Mouse (Mus musculus) forebrain, postnatal 0 days (tissue): ENCODE measurements at regions not wholly inside any gene's neighbourhood (a gene's known extent, or its start where the extent isn't known, plus 50 kb on each side); places are given as distances from the start of the nearest gene placed in this dataset.

ENCODE experiments used
- ATAC-seq: fragments of 200-750 bp; cut with Nextera tagmentation; 2 replicates; pipeline ENCODE4 v1.8.0; 2017; ENCODE audit warnings: mild to moderate bottlenecking, moderate library complexity
- DNase-seq: peaks from one replicate; pipeline ENCODE4 v3.0.0-alpha.2; 2015
- H3K27ac ChIP-seq: fragments of 300-500 bp; sonication (generic); 2 replicates; pipeline ENCODE4 v1.5.1; 2014; ENCODE audit warnings: low read depth, mild to moderate bottlenecking, antibody characterized with exemption, low read length, moderate library complexity, mixed read lengths
- H3K27me3 ChIP-seq: fragments of 300-500 bp; sonication (generic); 2 replicates; pipeline ENCODE4 v1.6.1; 2014; ENCODE audit warnings: mild to moderate bottlenecking, low read length, mixed read lengths; ENCODE audit not compliant: insufficient read depth
- H3K36me3 ChIP-seq: fragments of 300-500 bp; sonication (generic); 2 replicates; pipeline ENCODE4 v1.6.1; 2014; ENCODE audit warnings: mild to moderate bottlenecking, moderate library complexity; ENCODE audit not compliant: insufficient read depth
- H3K4me1 ChIP-seq: fragments of 300-500 bp; sonication (generic); 2 replicates; pipeline ENCODE4 v1.6.1; 2014; ENCODE audit warnings: antibody characterized with exemption; ENCODE audit not compliant: insufficient read depth
- H3K4me2 ChIP-seq: fragments of 300-500 bp; sonication (generic); 2 replicates; pipeline ENCODE4 v1.6.1; 2014; ENCODE audit warnings: low read depth, mild to moderate bottlenecking, moderate library complexity
- H3K4me3 ChIP-seq: fragments of 300-500 bp; sonication (generic); 2 replicates; pipeline ENCODE4 v1.5.1; 2014; ENCODE audit warnings: low read depth, low read length, mixed read lengths
- H3K9ac ChIP-seq: fragments of 300-500 bp; sonication (generic); 2 replicates; pipeline ENCODE4 v1.6.1; 2014; ENCODE audit warnings: mild to moderate bottlenecking
- H3K9me3 ChIP-seq: fragments of 300-500 bp; sonication (generic); 2 replicates; pipeline ENCODE4 v1.6.1; 2016; ENCODE audit warnings: low read length
- CTCF ChIP-seq: sonication (generic); IDR thresholded peaks from 2 replicates; pipeline ENCODE4 v1.5.1; 2016; ENCODE audit warnings: antibody characterized with exemption, control low read depth, low read depth
- WGBS: fragments of 180-500 bp; shearing (Covaris S2); extraction: QIAGEN DNeasy Blood & Tissue Kit; methylation state at CpG from one replicate; pipeline ENCODE4 v1.1.7; 2014; 5-methylcytosine and 5-hydroxymethylcytosine counted together

GRCm38 (mm10) chr6:121527281-121527680, 53.8 kb upstream of the Iqsec3 start:
- ATAC-seq: no peak
- no peaks in the 10 kb centered on the region for H3K27me3 ChIP-seq

GRCm38 (mm10) chr6:121526121-121526520, 52.6 kb upstream of the Iqsec3 start:
- Histone ChIP-seq H3K27me3 (no peaks in the 10 kb centered on the region), H3K9ac (no peak overlapping the region), H3K4me2 (no peak overlapping the region), H3K27ac (no peak overlapping the region), H3K9me3 (no peaks in the 10 kb centered on the region), H3K4me1 (no peaks in the 10 kb centered on the region), H3K4me3 (no peak overlapping the region), H3K36me3 (no peaks in the 10 kb centered on the region)
- DNase-seq (no peak), ATAC-seq (no peak)
- no peak for TF ChIP-seq CTCF
- WGBS: 88% methylated on average over 2 of the region's 2 CpGs

More at GRCm38 (mm10) chr6:121527281-121527680, 53.8 kb upstream of the Iqsec3 start:
- H3K9ac ChIP-seq: no peak overlapping the region
- H3K4me2 ChIP-seq: no peak overlapping the region
- H3K36me3 ChIP-seq: no peaks in the 10 kb centered on the region
- no peak overlapping the region for H3K27ac ChIP-seq
- H3K9me3 ChIP-seq: no peaks in the 10 kb centered on the region
- H3K4me1 ChIP-seq: no peaks in the 10 kb centered on the region
- 88% methylated on average over 4 of the region's 4 CpGs for WGBS
- no peak for DNase-seq
- TF ChIP-seq CTCF: no peak
- no peak overlapping the region for H3K4me3 ChIP-seq

- TF ChIP-seq CTCF: no peak
- DNase-seq: no peak
- H3K4me3 ChIP-seq: no peak overlapping the region
- H3K9ac ChIP-seq: no peak overlapping the region
- no peaks in the 10 kb centered on the region for H3K27me3 ChIP-seq
- H3K27ac ChIP-seq: no peak overlapping the region
- 19% methylated on average over 3 of the region's 3 CpGs for WGBS
- ATAC-seq: no peak
- H3K4me1 ChIP-seq: no peaks in the 10 kb centered on the region
- no peak overlapping the region for H3K4me2 ChIP-seq
- H3K9me3 ChIP-seq: no peaks in the 10 kb centered on the region
- H3K36me3 ChIP-seq: no peaks in the 10 kb centered on the region
These were observed 51.1 kb upstream of the Iqsec3 start for GRCm38 (mm10) chr6:121524613-121524970.

- ATAC-seq (no peak), DNase-seq (no peak)
- Histone ChIP-seq H3K4me1 (no peaks in the 10 kb centered on the region), H3K4me2 (no peak overlapping the region), H3K27ac (no peak overlapping the region), H3K9ac (no peak overlapping the region), H3K36me3 (no peaks in the 10 kb centered on the region), H3K9me3 (no peaks in the 10 kb centered on the region), H3K27me3 (no peaks in the 10 kb centered on the region), H3K4me3 (no peak overlapping the region)
- TF ChIP-seq CTCF: no peak
- WGBS: 77% methylated on average over 11 of the region's 11 CpGs
These were observed 50.6 kb upstream of the Iqsec3 start for GRCm38 (mm10) chr6:121523882-121524612.
